Mouse (Mus musculus) heart, adult 2 months (tissue): ENCODE results near the gene Cacna1h.

Source experiments
- CTCF ChIP-seq: fragments of 200-600 bp; IDR thresholded peaks from 2 replicates; pipeline ENCODE4 v1.8.1; 2022; ENCODE audit warnings: antibody characterized with exemption, mild to moderate bottlenecking, moderate library complexity
- EP300 ChIP-seq: fragments of 200-500 bp; IDR thresholded peaks from 2 replicates; pipeline ENCODE4 v1.6.1; 2011; ENCODE audit warnings: low read depth, low read length, control low read depth; ENCODE audit not compliant: insufficient read depth
- POLR2A ChIP-seq: fragments of 200-500 bp; IDR thresholded peaks from 2 replicates; pipeline ENCODE4 v1.6.1; 2011; ENCODE audit warnings: mild to moderate bottlenecking, low read depth, low read length, control low read depth; ENCODE audit not compliant: insufficient read depth

GRCm38 (mm10) chr17:25372491-25372890 is 61.1 kb downstream of the Cacna1h start:
- TF ChIP-seq CTCF (no peak), POLR2A (no peak), EP300 (no peak)
